Mouse (Mus musculus) ES-Bruce4 (cell line): ENCODE measurements around the gene A930033H14Rik. TPM values are rescaled to one million over a fixed set of nuclear protein-coding genes. Genes with fewer than 3 reads are reported as not detected.

ENCODE experiments used
- H3K27ac ChIP-seq: 2 replicates; pipeline ENCODE4 v1.5.1; 2012; ENCODE audit warnings: low read length, inconsistent platforms; ENCODE audit not compliant: insufficient read depth
- H3K27me3 ChIP-seq: 2 replicates; pipeline ENCODE4 v1.6.1; 2012; ENCODE audit warnings: mild to moderate bottlenecking, low read length, inconsistent platforms; ENCODE audit not compliant: control insufficient read depth, poor library complexity, insufficient read depth, severe bottlenecking
- H3K36me3 ChIP-seq: 2 replicates; pipeline ENCODE4 v1.6.1; 2012; ENCODE audit warnings: inconsistent platforms, mild to moderate bottlenecking, low read length, moderate library complexity; ENCODE audit not compliant: control insufficient read depth, poor library complexity, insufficient read depth, severe bottlenecking
- H3K4me1 ChIP-seq: one replicate; pipeline ENCODE4 v1.8.1; 2011; ENCODE audit warnings: low read length; ENCODE audit not compliant: control insufficient read depth, insufficient read depth
- H3K4me3 ChIP-seq: 2 replicates; pipeline ENCODE4 v1.5.1; 2011; ENCODE audit warnings: low read depth, mild to moderate bottlenecking, low read length
- H3K9ac ChIP-seq: 2 replicates; pipeline ENCODE4 v1.6.1; 2012; ENCODE audit warnings: low read depth, mild to moderate bottlenecking, inconsistent platforms; ENCODE audit not compliant: poor library complexity, severe bottlenecking
- H3K9me3 ChIP-seq: replicated peaks from 2 replicates; pipeline ENCODE4 v1.6.1; 2012; ENCODE audit warnings: mild to moderate bottlenecking, low read length, inconsistent platforms; ENCODE audit not compliant: control insufficient read depth, poor library complexity, insufficient read depth, severe bottlenecking
- CTCF ChIP-seq: IDR thresholded peaks from one replicate; pipeline ENCODE4 v1.8.1; 2011; ENCODE audit warnings: low read depth, low read length
- EP300 ChIP-seq: IDR thresholded peaks from 2 replicates; pipeline ENCODE4 v1.6.1; 2011; ENCODE audit warnings: low read depth, low read length; ENCODE audit not compliant: insufficient read depth
- POLR2A ChIP-seq: IDR thresholded peaks from one replicate; pipeline ENCODE4 v1.8.1; 2011; ENCODE audit warnings: low read length; ENCODE audit not compliant: insufficient read depth
- polyA plus RNA-seq: library from polyadenylated mRNA; stranded (reverse); fragments of >200 nt; gene quantifications from 2 replicates; pipeline ENCODE4 v1.2.4, GENCODE M21; 2011; ENCODE audit warnings: low read depth; ENCODE audit not compliant: missing spikeins, insufficient read depth, insufficient read length

A930033H14Rik gene
- polyA plus RNA-seq, 1 experiment, result 0.40 TPM

GRCm38 (mm10) chr10:69161503-69161902 is 51.4 kb downstream of the A930033H14Rik start:
- no peaks in the 10 kb centered on the region for H3K9me3 ChIP-seq
- no peaks in the 10 kb centered on the region for H3K4me1 ChIP-seq
- H3K4me3 ChIP-seq, result no peak overlapping the region
- H3K9ac ChIP-seq, result no peak overlapping the region
- no peaks in the 10 kb centered on the region for H3K27me3 ChIP-seq
- no peak for TF ChIP-seq POLR2A
- TF ChIP-seq EP300, result no peak
- TF ChIP-seq CTCF, result no peak
- no peaks in the 10 kb centered on the region for H3K36me3 ChIP-seq
- no peak overlapping the region for H3K27ac ChIP-seq

- no peaks in the 10 kb centered on the region for H3K36me3 ChIP-seq
- H3K9ac ChIP-seq, result no peak overlapping the region
- no peaks in the 10 kb centered on the region for H3K9me3 ChIP-seq
- no peak overlapping the region for H3K27ac ChIP-seq
- no peaks in the 10 kb centered on the region for H3K4me1 ChIP-seq
- TF ChIP-seq POLR2A (no peak), EP300 (no peak), CTCF (no peak)
- H3K27me3 ChIP-seq, result no peaks in the 10 kb centered on the region
- H3K4me3 ChIP-seq, result no peak overlapping the region
Observed at GRCm38 (mm10) chr10:69160877-69161276, 52.0 kb downstream of the A930033H14Rik start.

Other genes with a start within 250 kb of the A930033H14Rik start
- gene Rhobtb1, start 61.7 kb downstream of the A930033H14Rik start, polyA plus RNA-seq, result 2.3 and 2.9 TPM in 2 replicates
- 402 and 415 TPM in 2 replicates for gene Cdk1, start 139.8 kb upstream of the A930033H14Rik start, polyA plus RNA-seq
- gene Ank3, start 185.7 kb upstream of the A930033H14Rik start, polyA plus RNA-seq, result 52.3 and 61.0 TPM in 2 replicates